Mouse (Mus musculus): ENCODE results near the gene Adamts15. TPM values are rescaled to one million over a fixed set of nuclear protein-coding genes. Genes with fewer than 3 reads are reported as not detected.

Gene Adamts15
- total RNA-seq, 2 experiments from 2014 or later = 5.1 to 5.6 TPM

DNA sequence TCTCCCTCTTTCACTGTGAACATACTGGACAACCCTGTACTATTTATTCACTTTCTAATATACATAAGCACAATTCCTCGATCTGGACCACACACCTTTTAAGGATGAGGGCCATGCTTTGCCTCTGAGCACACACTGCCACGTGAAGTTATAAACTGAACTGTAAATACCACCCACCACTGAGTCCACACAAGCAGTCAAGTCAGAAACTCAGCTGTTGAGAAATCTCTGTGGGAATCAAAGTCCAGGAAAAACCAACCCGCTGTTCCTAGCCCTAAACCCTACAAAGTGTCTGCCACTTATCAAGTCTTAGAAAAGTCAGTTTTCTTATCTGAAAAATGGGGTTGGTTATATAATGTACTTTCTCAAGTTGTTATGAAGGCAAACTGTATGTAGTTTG is 36.0 kb downstream of the Adamts15 start:
- no peak for DNase-seq (ENCODE audit: low spot score in 2 of 2)

DNA sequence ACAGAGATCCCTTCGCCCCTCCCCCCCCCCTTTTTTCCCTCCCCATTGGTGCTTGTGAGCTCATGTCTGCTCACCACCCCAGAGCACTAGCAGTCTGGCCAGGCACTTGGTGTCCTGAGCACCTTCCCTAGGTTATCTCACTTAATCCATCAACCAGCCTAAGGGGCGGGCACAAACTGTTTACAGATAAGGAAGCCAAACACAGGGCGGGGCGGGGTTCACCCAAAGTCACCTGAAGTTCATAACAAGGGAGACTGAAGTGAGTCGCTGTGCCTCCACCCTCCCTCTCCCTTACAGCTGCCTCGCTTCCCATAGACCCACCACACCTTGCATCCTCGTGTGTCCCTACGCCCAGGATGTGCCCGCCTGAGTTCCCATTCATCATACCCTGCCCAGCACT is 41.7 kb downstream of the Adamts15 start:
- DNase-seq (ENCODE audit: low spot score in 2 of 2) = no peak

- DNase-seq (ENCODE audit: low spot score in 2 of 2) = no peak
Observed at GRCm38 (mm10) chr9:30879947-30880273, 42.3 kb downstream of the Adamts15 start.

DNA sequence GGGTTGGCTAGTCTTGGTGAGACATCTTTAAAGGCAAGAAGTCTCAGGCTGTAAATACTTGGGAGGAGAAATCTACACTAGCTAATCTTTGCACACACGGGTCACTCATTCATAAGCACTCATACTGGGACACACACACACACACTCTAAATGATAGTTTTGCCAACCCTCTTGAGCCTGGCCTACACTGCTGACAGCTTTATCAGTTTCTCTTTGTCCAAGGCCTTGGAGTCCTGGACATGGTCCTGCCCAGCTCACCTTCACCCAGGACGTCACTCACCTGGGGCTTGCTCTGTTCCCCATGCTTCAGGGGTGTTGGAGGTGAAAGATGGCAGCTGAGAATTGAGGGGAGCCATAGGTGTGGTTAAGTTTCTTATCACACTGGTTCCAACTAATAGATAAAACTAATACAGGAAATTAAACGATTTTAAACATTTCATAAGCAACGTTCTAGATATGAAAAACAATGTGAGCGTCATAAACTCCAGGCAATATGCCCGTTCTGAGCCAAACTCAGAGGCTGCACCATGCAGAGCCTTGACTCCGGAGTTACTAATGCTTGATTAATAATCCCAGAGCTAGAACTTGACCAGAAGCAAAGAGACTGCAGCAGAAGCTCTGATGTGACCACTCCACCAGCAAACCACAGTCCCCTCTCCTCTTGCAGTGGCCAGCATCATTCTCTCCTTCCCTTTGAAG is 42.9 kb downstream of the Adamts15 start:
- no peak for DNase-seq (ENCODE audit: low spot score in 2 of 2)

DNA sequence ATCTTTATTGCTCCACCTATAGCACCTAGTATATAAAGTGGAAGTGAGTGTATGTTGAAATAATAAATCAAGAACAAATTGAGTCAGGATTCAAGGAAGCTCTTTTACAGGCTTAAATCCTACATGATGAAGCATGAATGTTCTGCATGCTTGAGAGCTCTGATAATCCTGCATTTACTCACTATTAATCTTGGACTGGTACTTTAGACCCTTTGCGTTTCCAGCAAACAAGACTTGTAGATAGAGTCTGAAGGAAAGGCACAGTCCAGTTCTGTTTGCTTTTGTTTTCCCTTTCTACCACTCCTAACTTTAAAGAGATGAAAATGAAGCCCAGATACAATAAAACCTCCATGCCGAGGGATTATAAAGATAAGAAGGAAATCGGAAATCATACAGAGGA is 45.7 kb downstream of the Adamts15 start:
- DNase-seq (ENCODE audit: low spot score in 2 of 2) = no peak

DNA sequence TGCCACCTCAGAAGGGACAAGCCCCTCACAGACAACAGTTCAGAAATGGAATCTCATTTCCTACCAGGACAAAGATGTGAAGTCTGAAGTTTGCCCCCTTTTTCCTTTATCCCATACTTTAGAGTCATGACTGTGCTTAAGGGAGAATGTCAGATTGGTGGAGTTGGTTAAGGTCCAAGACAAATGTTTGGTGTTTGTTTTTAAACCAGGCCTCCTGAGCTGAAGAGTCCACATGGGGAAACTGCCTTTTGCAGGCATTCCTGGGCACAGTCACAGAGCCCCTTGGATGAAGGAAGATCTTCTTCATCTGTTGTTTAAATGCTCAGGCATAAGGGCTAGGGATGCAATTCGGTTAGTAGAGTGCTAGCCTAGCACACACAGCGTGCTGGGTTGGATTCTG is 66.4 kb downstream of the Adamts15 start:
- DNase-seq (ENCODE audit: low spot score in 2 of 2) = no peak

DNA sequence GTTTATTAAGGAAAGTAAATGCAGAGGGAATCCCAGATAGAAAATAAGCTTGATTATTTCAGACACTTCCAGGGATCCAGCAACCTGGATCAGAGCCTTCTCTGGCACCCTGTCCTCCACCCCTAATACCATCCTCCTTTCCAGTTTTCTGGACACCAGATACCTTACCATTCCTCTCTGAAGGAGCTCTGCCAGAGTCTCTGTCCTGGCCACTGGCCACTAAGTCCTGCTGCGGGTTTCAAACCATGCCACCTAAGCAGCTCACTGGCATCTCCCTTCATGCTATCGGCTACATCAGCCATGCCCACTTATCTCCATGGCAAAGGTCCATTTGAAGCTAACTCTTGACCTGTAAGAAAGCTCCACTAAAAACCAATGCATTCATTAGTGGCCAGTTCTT is 70.4 kb downstream of the Adamts15 start:
- DNase-seq (ENCODE audit: low spot score in 2 of 2) = no peak

DNA sequence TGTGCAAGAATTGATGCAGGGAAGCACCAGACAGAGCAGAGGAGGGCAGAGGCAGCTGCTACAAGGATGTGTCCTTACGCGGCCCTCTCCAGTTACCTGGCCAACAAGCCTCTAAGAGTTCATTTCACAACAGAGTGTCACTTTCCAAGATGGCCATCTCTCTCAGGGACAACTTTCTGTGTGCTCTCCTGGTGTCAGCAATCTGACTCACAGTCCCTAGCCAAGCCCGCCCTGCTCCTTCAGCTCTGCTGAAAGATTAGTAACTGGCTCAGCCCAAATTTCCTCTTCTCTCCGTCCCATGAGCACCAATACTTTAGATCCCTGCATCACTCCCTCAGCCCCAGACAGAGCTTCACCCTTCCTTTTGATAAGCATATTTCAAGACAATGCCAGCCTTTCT is 72.3 kb downstream of the Adamts15 start:
- DNase-seq (ENCODE audit: low spot score in 2 of 2) = no peak

- no peak for DNase-seq (ENCODE audit: low spot score in 2 of 2)
Observed at GRCm38 (mm10) chr9:30849444-30849843, 72.8 kb downstream of the Adamts15 start.

Other genes starting within 250 kb of the Adamts15 start
- 1 to 10 TPM; 4.1 to 4.5 TPM for gene Adamts8, start 20.1 kb upstream of the Adamts15 start, total RNA-seq (2021)
- gene Zbtb44, start 108.2 kb upstream of the Adamts15 start, total RNA-seq (2021) = 10 to 100 TPM; 41.3 to 43.5 TPM
- gene St14, start 209.4 kb upstream of the Adamts15 start, total RNA-seq (2021) = 1 to 10 TPM; 1.1 to 1.2 TPM